Mouse (Mus musculus): Measurements from ENCODE around the gene Scn8a.
A peak's percentile ranks its signal among the peaks of the same experiment; 100 is the strongest.
"Not testable (repeated sequence)": the region's sequence is repeated elsewhere in the genome, so short reads cannot be mapped to it uniquely, and the experiment has no call there.

Scn8a gene

GRCm38 (mm10) chr15:100869558-100869957 is at the start of gene Scn8a:
Scn8a (plus strand) TSS chr15:100869858.
- DNase-seq = no peak

- peak; percentile 64 to 75 for DNase-seq
Measured at GRCm38 (mm10) chr15:100821824-100822223, 47.8 kb upstream of the Scn8a start.

DNA sequence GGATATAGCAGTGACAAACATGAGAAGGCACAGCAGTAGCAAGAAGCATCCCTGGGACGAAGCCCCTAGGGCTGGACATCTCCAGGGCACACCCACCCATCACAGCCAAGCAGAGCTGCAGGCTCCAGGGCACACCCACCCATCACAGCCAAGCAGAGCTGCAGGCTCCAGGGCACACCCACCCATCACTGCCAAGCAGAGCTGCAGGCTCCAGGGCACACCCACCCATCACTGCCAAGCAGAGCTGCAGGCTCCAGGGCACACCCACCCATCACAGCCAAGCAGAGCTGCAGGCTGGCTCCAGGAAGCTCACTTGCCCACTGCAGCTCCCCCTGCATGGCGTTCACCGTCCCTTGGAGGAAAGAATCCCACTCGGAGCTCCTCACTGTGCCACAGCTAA is 47.3 kb upstream of the Scn8a start:
- DNase-seq = not testable (repeated sequence)

DNA sequence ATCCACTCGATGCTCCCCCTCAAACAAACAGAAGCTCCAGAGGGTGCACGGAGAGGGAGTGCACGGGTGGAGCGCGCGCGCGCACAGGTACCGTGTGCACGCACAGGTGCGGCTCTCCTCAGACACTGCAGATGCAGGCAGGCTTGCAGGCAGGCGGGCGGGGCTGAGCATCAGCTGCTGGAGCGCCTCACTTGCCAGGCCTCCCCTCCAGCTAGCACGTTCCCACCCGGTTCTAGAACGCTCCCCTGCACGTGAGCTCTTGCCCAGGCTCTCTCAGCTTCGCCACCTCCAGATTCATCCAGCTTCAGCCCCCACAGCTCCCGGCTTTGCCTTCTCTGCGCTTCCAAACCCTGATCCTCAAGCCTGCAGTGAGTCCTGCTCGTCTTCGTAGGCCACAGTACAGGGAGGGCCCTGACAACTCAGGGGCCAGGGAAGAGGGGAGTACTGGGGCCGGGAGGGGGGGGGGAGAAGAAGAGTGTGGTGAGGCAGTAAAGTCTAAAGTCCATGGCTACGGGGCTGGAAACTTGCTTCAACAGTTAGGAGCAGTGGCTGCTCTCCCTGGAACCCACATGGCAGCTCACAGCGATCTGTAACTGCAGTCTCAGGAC is 44.3 kb upstream of the Scn8a start:
- DNase-seq = peak in 1 of 2 experiments; percentile 43

GRCm38 (mm10) chr15:100826076-100826475 is 43.6 kb upstream of the Scn8a start:
- DNase-seq = no peak

DNA sequence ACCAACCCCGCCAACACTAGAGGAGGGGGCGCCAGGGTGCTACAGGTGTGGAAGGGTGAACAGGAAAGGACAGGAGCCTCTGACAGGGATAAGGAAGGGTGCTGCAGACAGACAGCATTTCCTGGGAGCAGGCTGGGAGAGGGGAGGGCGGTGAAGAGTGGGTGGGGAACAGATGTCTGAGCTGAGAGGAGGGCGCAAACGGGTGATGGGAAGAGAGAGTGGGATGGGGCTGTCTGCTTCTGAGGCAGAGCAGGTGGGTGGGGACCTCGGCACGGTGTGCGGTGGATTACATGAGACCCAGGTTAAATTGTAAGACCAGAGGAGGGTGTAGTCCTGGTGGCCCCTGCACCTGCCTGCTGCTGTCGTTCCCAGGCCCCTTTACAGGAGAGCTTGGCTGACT is 39.9 kb upstream of the Scn8a start:
- DNase-seq = no peak

- DNase-seq = peak; percentile 32 to 41
Measured at GRCm38 (mm10) chr15:100830682-100831081, 39.0 kb upstream of the Scn8a start.

DNA sequence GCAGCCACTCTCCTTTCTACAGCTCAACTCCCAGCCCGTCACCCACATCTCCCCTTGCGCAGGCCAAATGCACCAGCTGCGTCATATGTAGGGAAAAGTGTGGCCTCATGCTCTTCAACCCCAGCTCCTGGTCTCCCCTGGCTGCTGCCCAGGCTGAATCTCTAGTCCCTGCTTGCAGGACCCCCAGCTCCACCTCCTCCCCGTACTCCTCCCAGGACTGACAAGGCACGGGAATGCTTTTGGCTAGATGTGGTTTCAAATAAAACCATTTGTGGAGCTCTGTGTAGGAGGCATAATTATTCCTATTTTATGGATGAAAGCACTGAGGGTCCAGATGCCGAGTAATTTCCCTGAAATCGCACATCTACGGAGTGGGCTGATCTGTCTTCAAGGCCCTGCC is 37.5 kb upstream of the Scn8a start:
- DNase-seq = no peak

GRCm38 (mm10) chr15:100832784-100833183 is 36.9 kb upstream of the Scn8a start:
- no peak for DNase-seq

GRCm38 (mm10) chr15:100836729-100837128 is 32.9 kb upstream of the Scn8a start:
- DNase-seq = no peak

GRCm38 (mm10) chr15:100838607-100839207 is 31.0 kb upstream of the Scn8a start:
- DNase-seq = peak; percentile 82 to 83

- no peak for DNase-seq
Measured at GRCm38 (mm10) chr15:100844336-100844735, 25.3 kb upstream of the Scn8a start.

DNA sequence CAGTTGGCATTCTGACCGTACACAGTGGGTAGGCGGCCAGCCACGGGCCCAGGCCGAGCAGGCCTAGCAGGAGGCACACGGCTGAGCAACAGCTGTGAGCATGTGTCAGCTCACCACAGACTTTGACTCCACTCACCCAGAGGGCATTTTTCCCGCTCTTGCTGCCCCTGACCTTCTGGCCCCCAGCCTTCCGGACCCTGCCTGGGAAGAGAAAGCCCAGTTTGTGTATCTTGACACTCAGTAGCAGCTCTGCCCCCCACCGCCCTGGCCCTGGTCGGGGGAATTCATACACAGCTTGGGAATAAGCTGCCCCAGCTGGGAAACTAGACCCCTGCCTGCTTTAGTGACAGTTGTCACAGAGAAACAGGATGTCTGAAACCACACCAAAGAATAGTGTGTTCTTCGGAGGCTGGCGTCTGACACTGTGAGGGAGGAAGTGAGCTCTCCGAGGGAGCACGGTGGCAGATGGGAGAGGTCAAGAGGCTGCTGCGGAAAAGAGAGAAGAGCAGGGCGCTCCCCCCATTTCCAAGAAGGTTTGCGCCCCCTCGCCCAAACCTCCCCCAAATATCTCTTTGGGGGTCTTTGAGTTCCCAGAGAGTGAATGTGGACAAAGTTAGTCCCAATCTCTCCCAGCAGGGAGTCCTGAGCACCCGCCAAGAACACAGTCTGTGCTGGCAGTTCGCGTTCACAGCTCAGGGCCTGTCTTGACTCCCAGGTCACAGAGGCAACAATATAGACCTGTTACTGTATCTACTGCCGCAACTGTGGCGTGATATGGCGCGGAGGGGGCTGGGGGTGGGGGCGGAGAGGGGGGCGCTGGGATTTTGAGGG is 24.4 kb upstream of the Scn8a start:
- peak; percentile 46 to 51 for DNase-seq

DNA sequence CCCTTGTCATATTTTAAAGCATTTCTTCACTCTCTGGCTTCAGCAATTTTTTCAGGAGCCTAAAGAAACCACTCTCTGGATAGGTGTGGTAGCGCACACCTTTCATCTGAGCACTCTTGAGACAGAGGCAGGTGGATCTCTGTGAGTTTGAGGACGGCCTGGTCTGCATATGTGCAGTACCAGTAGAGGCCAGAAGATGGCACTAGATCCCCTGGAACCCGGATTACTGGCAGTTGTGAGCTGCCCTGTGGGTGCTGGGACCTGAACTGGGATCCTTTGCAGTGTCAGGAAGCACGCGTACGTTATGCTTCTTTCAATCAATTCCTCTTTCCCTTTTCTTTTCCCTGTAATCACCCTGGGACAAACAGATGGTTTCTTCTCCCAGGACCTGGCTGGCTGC is 22.5 kb upstream of the Scn8a start:
- DNase-seq = no peak

- no peak for DNase-seq
Measured at GRCm38 (mm10) chr15:100857586-100857985, 12.1 kb upstream of the Scn8a start.

DNA sequence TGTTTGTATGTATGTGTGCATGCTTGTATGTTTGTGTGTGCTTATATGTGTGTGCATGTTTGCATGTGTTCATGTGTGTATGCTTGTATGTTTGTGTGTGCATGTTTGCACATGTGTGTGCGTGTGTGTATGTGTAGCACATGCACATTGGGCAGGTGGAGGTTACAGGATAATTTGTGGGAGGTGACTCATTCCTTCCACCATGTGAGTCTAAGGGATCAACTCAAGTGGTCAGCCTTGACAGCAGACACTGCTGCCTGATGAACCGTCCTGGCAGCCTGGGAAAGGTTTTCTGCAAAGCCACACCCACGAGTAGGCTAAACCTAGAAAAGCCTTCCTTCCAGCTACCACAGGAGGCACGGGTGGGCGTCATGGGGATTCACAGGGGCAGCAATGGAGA is 8.8 kb upstream of the Scn8a start:
- DNase-seq = no peak

- DNase-seq = peak; percentile 23 to 34
Measured at GRCm38 (mm10) chr15:100865556-100865955, 4.1 kb upstream of the Scn8a start.

GRCm38 (mm10) chr15:100870001-100870774 is 530 bp downstream of the Scn8a start:
- peak; percentile 78 to 85 for DNase-seq

DNA sequence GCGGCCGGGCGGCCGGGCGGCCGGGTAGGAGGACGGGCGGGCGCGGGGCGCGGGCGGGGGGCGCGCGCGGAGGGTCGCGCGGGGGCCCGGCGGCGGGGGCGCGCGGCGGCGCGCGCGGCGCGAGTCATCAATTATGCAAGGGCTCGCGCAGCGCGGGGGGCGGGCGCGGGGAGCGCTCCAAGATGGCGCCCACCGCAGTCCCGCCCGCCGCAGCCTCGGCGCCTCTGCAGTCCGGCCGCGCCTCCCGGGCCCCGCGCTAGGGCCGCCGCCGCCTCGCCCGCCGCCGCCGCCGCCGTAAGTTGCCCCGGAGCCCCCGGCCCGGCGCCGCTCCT is 1.1 kb downstream of the Scn8a start:
- peak; percentile 72 to 80 for DNase-seq

DNA sequence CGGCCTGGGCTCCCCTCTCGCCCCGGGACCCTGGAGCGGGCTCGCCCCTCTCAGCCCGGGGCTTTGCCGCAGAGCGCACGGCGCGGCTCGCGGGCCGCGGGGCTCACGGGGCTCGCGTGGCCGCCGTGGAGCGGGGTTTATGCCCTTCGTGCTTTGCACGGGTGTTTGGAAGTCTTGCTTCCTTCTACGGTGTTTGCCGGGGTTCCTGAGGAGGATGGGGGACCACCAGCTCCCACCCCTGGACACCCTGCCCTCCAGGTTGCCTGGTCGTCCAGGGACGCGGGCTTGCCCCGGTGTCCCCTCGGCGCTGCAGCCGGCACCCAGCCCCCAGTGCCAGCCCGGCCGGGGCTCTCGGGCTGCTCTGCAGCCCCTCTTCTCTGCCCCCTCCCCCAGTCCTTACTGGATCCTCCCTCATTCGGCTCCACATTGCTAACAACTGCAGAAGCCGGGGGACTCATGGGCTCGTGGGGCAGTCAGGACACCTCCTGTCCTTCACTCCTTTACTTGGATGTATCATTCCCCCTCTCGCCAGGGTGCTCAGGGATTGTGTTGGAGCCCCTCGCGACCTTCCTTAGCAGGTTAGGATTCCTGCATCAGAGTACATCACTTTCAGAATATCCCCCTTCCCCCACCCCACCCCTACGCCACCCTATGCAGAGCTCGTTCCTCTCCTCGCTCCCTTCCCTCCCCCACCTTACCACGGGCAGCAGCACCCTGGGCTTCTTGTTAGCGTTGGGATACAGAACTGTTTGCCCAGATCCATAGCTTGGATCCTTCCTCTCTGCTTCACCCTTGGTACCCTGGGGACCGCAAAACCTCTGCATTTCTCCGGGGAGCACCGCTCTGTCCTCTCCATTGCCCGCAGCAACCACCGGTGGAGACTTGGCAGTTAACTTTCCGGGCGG is 1.7 kb downstream of the Scn8a start:
- DNase-seq = peak; percentile 14 to 22

DNA sequence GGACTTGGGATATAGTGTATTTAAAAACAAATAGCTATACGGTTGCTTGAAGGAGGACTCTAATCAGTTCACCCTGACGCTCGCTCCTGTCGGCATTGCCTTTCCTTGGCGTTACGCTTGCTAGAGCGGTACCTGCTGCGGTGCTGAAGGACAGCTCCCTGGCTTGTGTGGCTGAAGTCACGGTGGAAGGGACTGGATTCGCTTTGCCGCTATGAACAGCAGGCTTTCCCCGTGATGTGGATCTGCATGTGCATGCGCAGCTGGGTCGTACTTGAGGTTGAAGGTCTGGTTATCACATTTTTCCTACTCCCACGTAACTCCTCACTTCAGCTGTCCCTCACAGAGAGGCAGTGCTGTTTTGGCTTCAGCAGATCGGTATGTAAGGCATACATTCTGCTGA is 3.5 kb downstream of the Scn8a start:
- DNase-seq = peak; percentile 96

DNA sequence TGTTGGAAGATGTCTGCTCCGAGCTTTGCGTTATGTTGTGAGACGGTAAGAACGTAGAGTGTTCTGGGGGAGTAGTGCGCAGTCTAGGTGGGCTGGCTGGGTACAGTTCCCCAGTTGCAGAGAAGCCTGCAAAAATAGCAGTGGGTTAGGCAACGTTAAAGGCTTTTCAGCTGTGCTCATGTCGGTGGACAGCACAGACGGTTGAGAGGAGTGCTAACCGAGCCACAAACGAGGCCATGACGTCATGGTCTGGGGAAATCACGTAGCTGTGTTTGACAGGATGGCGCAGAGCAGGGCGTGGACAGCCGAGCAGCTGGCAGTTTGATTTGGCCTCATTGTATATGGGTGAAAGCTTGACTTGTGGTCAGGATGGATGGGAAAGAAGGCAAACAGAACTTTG is 9.4 kb downstream of the Scn8a start:
- no peak for DNase-seq

Measured in kidney, postnatal 4 days (tissue).